Mouse (Mus musculus): ENCODE results near the gene Copg1.

DNA sequence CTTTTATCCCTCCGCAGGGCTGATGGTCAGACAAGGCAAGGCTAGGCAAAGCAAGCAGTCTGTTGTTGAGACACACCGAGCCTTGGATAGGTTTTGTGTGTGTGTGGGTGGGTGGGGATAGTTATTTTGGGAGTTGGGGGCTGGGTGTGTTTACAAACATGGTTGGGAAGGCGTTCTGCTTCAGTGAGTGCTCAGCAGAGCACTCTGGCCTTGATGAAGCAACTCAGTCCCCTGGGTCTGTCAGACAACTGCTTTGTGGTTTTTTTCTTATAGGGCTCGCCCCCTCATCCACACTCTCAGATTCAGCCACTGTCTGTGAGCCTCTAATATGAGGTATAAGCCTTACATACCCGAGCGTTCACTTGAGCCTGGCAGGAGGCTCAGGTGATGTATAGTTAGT lies 23.9 kb downstream of the Copg1 start:
- no peak for TF ChIP-seq GATA1 (IDR thresholded peaks at IDR 0.05; ENCODE audit: borderline replicate concordance, low read length)
- TF ChIP-seq FLI1 (IDR thresholded peaks at IDR 0.05; ENCODE audit: low read length), result no peak

All from megakaryocyte, embryonic 14.5 days (primary cell).